In the genomic region with DNA sequence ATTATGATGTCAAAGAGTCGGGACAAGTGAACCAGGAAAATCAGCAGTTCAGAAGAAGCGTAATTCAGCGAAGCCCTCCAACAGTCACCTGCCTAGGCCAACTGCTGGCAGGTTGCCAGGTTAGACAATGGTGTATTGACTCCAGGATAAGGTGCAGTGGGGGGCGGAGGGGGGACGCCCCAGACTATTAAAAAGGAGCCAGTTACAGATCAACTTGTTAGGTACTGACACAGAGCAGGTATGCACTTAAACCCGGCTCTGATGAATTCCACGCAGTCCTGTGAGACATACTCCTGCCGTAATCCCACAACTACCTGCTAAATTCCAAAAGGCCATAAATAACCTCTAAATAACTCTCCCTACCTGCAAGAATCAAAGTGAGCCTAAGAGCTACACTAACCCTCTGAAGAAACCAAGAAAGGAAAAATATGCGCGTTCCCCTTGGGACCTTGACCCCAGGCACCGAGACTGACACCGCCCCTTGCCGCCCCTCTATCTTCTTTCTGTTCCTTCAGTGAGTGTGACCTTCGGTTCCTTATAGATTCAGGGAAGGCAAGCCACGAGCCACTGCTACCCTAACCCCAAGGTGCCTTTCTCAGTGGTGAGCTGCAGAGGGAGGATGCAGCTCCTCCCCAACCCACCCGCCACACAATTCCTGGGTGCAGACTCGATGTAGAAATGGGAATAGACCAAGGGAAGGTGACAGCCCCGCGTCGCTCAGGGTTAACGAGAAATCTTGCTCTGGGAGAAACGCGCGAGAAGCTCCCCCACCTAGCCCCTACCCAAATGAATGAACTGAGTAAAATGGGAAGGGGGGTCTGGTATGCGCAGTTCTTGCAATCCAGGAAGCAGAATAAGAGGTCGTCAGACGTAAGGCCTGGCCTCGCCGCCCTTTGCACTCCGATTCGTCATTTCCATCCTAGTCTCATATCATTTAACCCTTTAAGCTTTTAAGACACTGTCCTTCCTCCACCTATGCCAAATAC, we compare ENCODE assay signal across 8 mouse cellular contexts. TPM values are rescaled to one million over a fixed set of nuclear protein-coding genes. Genes with fewer than 3 reads are reported as not detected.
DNase-seq lines count a peak whose midpoint lies in the region; ATAC-seq and TF ChIP-seq lines count a peak whose summit lies in the region.

No protein-coding gene starts in this region.

- peak overlapping the region; percentile 99 for H3K27ac ChIP-seq in heart, embryonic 13.5 days (replicated peaks)
- H3K27ac ChIP-seq in kidney, postnatal 0 days = peak overlapping the region; percentile 96
- peak overlapping the region; percentile 100 for H3K27ac ChIP-seq in liver, embryonic 15.5 days (replicated peaks)
- H3K27ac ChIP-seq in neural tube, embryonic 12.5 days = peak overlapping the region; percentile 98; the same call in 1 of the 2 replicates

- peaks cover 53% of the 10 kb centered on the region for H3K4me1 ChIP-seq in heart, embryonic 13.5 days
- peaks cover 10% of the 10 kb centered on the region; the same call in 1 of the 2 replicates for H3K4me1 ChIP-seq in kidney, postnatal 0 days (replicated peaks; ENCODE audit: insufficient read depth, low read length)
- H3K4me1 ChIP-seq in liver, embryonic 15.5 days (replicated peaks) = peaks cover 72% of the 10 kb centered on the region
- H3K4me1 ChIP-seq in neural tube, embryonic 12.5 days = peaks cover 21% of the 10 kb centered on the region

- peak; percentile 70 for DNase-seq in CD4-positive, CD25-positive, alpha-beta regulatory T cell, adult 2 months (ENCODE audit: low read depth, low spot score)
- DNase-seq in adrenal gland, postnatal 14 days = peak; percentile 55
- peak; percentile 67 for DNase-seq in kidney, postnatal 0 days (ENCODE audit: low spot score)
- DNase-seq in testis, postnatal 10 days (ENCODE audit: low spot score) = peak; percentile 77

- peaks cover 6% of the 10 kb centered on the region; the same call in 1 of the 2 replicates for H3K36me3 ChIP-seq in heart, embryonic 13.5 days
- 0 out of 2 replicates have a peak, but pooled peaks cover 3% of the 10 kb centered on the region for H3K36me3 ChIP-seq in kidney, postnatal 0 days (ENCODE audit: insufficient read depth, low read length)
- H3K36me3 ChIP-seq in liver, embryonic 15.5 days (replicated peaks) = peaks cover 14% of the 10 kb centered on the region
- H3K36me3 ChIP-seq in neural tube, embryonic 12.5 days = no peaks in the 10 kb centered on the region; the same call in 1 of the 2 replicates

- H3K4me2 ChIP-seq in heart, embryonic 13.5 days = peak overlapping the region; percentile 93
- H3K4me2 ChIP-seq in kidney, postnatal 0 days (ENCODE audit: low read length) = peak overlapping the region; percentile 85
- peak overlapping the region; percentile 83 for H3K4me2 ChIP-seq in liver, embryonic 15.5 days
- peak overlapping the region; percentile 89 for H3K4me2 ChIP-seq in neural tube, embryonic 12.5 days (replicated peaks)

- 1% methylated on average over 31 of the region's 31 CpGs for WGBS in heart, embryonic 13.5 days
- WGBS in kidney, postnatal 0 days = 1% methylated on average over 31 of the region's 31 CpGs
- WGBS in liver, embryonic 15.5 days (ENCODE audit: insufficient replicate concordance) = 1% methylated on average over 31 of the region's 31 CpGs
- 4% methylated on average over 31 of the region's 31 CpGs for WGBS in neural tube, embryonic 12.5 days

- H3K9me3 ChIP-seq in heart, embryonic 13.5 days = no peaks in the 10 kb centered on the region
- no peaks in the 10 kb centered on the region for H3K9me3 ChIP-seq in kidney, postnatal 0 days (replicated peaks; ENCODE audit: low read length)
- no peaks in the 10 kb centered on the region for H3K9me3 ChIP-seq in liver, embryonic 15.5 days (replicated peaks)
- no peaks in the 10 kb centered on the region for H3K9me3 ChIP-seq in neural tube, embryonic 12.5 days

- H3K27me3 ChIP-seq in heart, embryonic 13.5 days (replicated peaks) = no peaks in the 10 kb centered on the region
- H3K27me3 ChIP-seq in kidney, postnatal 0 days (ENCODE audit: insufficient read depth, low read length) = no peaks in the 10 kb centered on the region
- no peaks in the 10 kb centered on the region for H3K27me3 ChIP-seq in liver, embryonic 15.5 days
- no peaks in the 10 kb centered on the region for H3K27me3 ChIP-seq in neural tube, embryonic 12.5 days (replicated peaks)

- peak; percentile 8; the same call in 1 of the 2 replicates for ATAC-seq in erythroblast, adult 5-6 weeks (replicated peaks; ENCODE audit: low FRiP score, poor library complexity, severe bottlenecking)
- no peak for ATAC-seq in heart, embryonic 13.5 days (ENCODE audit: extremely low read depth, insufficient number of reproducible peaks, low FRiP score, low TSS enrichment)
- peak; percentile 8; the same call in 1 of the 2 replicates for ATAC-seq in kidney, postnatal 0 days (replicated peaks; ENCODE audit: low FRiP score, low read depth)
- no peak; the same call in 1 of the 2 replicates for ATAC-seq in liver, embryonic 15.5 days (ENCODE audit: insufficient read depth)
- ATAC-seq in neural tube, embryonic 12.5 days (ENCODE audit: low FRiP score, low read depth) = peak; percentile 29

- TF ChIP-seq CTCF in kidney, postnatal 0 days (IDR thresholded peaks at IDR 0.05; ENCODE audit: low read depth) = no peak

- H3K9ac ChIP-seq in heart, embryonic 13.5 days = peak overlapping the region; percentile 98
- peak overlapping the region; percentile 95 for H3K9ac ChIP-seq in kidney, postnatal 0 days (ENCODE audit: low read depth, low read length)
- H3K9ac ChIP-seq in liver, embryonic 15.5 days = peak overlapping the region; percentile 99
- peak overlapping the region; percentile 93 for H3K9ac ChIP-seq in neural tube, embryonic 12.5 days

- peak overlapping the region; percentile 86 for H3K4me3 ChIP-seq in heart, embryonic 13.5 days
- H3K4me3 ChIP-seq in kidney, postnatal 0 days (replicated peaks; ENCODE audit: low read depth, low read length) = peak overlapping the region; percentile 100
- H3K4me3 ChIP-seq in liver, embryonic 15.5 days (replicated peaks) = peak overlapping the region; percentile 92
- peak overlapping the region; percentile 93 for H3K4me3 ChIP-seq in neural tube, embryonic 12.5 days

RNA-seq across cellular contexts. Expression of a gene that starts 0.9 kb away (rescaled TPM):
- 236 and 237 TPM in 2 replicates for total RNA-seq in adrenal gland, postnatal 14 days (2021)
- total RNA-seq in erythroblast, adult 5-6 weeks (2015; ENCODE audit: low replicate concordance) = 232 and 330 TPM in 2 replicates
- total RNA-seq in erythroblast, adult 5-6 weeks (2017; ENCODE audit: low replicate concordance) = 190 and 199 TPM in 2 replicates
- polyA plus RNA-seq in heart, embryonic 13.5 days (2015; fragmentation: Nextera tagmentation; extraction: Ambion mirVana) = 117 and 118 TPM in 2 replicates
- 113 and 120 TPM in 2 replicates for polyA plus RNA-seq in kidney, postnatal 0 days (2015; fragmentation: Nextera tagmentation; extraction: Ambion mirVana)
- polyA plus RNA-seq in liver, embryonic 15.5 days (2015; fragmentation: Nextera tagmentation; extraction: Ambion mirVana) = 79.4 and 91.3 TPM in 2 replicates
- polyA plus RNA-seq in neural tube, embryonic 12.5 days (2016; fragmentation: Nextera tagmentation; extraction: Ambion mirVana) = 150 and 166 TPM in 2 replicates

RNA-seq across cellular contexts. Expression of a gene that starts 51.1 kb away (rescaled TPM):
- total RNA-seq in adrenal gland, postnatal 14 days (2021) = 28.9 and 32.7 TPM in 2 replicates
- total RNA-seq in erythroblast, adult 5-6 weeks (2015; ENCODE audit: low replicate concordance) = 32.3 and 41.0 TPM in 2 replicates
- 45.7 and 49.2 TPM in 2 replicates for total RNA-seq in erythroblast, adult 5-6 weeks (2017; ENCODE audit: low replicate concordance)
- 13.5 and 14.0 TPM in 2 replicates for polyA plus RNA-seq in heart, embryonic 13.5 days (2015; fragmentation: Nextera tagmentation; extraction: Ambion mirVana)
- polyA plus RNA-seq in kidney, postnatal 0 days (2015; fragmentation: Nextera tagmentation; extraction: Ambion mirVana) = 30.7 and 33.3 TPM in 2 replicates
- 8.8 and 9.3 TPM in 2 replicates for polyA plus RNA-seq in liver, embryonic 15.5 days (2015; fragmentation: Nextera tagmentation; extraction: Ambion mirVana)
- polyA plus RNA-seq in neural tube, embryonic 12.5 days (2016; fragmentation: Nextera tagmentation; extraction: Ambion mirVana) = 32.3 and 35.5 TPM in 2 replicates

Comparison
In these comparisons a context has a peak if more than half of its experiments do, and no peak if none do; other contexts are left out.
1. ATAC-seq: peak in erythroblast, adult 5-6 weeks (single experiment), kidney, postnatal 0 days (single experiment) and neural tube, embryonic 12.5 days (single experiment); none in heart, embryonic 13.5 days (single experiment) and liver, embryonic 15.5 days (single experiment).
2. Peak in every context shown above with its lines, with median percentiles within 50 percentile points of each other: DNase-seq, H3K27ac ChIP-seq, H3K4me2 ChIP-seq, H3K4me3 ChIP-seq and H3K9ac ChIP-seq.